Mouse (Mus musculus): Measurements from ENCODE around the gene Gna15. TPM values are rescaled to one million over a fixed set of nuclear protein-coding genes. Genes with fewer than 3 reads are reported as not detected.
A peak's percentile ranks its signal among the peaks of the same experiment; 100 is the strongest.

The Gna15 gene
- total and polyA plus RNA-seq, 3 experiments, result 23.0 to 142 (median 33.0) TPM

DNA sequence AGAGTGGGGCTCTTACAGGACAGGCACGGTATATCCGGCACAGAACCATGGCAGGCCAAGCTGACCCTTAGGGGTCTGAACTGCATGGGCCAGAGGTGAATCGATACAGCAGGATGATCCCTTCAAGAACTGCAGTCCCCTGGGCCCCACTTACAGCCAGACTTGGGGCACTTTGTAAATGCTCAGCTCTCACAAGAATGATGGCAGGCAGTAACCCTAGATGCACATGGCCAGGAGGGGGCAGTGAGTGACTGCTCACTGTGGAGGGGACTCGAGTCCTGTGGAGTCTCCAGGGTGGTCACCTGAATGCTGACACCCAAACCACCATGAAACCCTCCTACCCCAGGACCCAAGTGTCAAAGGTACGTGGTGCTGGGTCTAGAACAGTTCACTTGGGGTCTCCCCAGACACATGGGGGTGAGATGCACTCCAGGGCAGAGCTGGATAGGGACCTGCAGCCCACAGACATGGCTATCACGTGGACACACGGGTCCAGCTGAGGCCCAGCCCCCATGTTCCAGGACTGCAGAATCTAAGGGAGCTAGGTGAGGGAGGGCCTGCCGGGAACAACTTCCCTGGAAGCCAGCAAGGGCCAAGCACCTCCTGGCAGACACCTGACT is 30.3 kb downstream of the Gna15 start:
- H3K4me1 ChIP-seq (ENCODE audit: control insufficient read depth in 1 of 2, insufficient read depth in 2 of 2, low read length in 2 of 2), result peaks cover 0 to 17% of the 10 kb centered on the region in 2 experiments; a peak in 3 of 4 replicates
- no peaks in the 10 kb centered on the region for H3K27me3 ChIP-seq (ENCODE audit: control insufficient read depth in 1 of 2, insufficient read depth in 2 of 2, low read length in 2 of 2)
- H3K79me2 ChIP-seq (ENCODE audit: control insufficient read depth, insufficient read depth, low read length, poor library complexity), result peaks cover 29% of the 10 kb centered on the region
- DNase-seq (ENCODE audit: low read depth, low spot score), result peak; percentile 49
- no peak overlapping the region for H3K9ac ChIP-seq (ENCODE audit: control insufficient read depth, low read depth, low read length, poor library complexity, severe bottlenecking)
- no peak overlapping the region for H3K27ac ChIP-seq (ENCODE audit: control insufficient read depth, low read depth, low read length)
- H3K9me3 ChIP-seq (replicated peaks; ENCODE audit: insufficient read depth, low read length), result no peaks in the 10 kb centered on the region
- no peak overlapping the region for H3K4me3 ChIP-seq (ENCODE audit: control insufficient read depth in 1 of 2, insufficient read depth in 1 of 2, low read depth in 2 of 2, low read length in 2 of 2)
- no peak for TF ChIP-seq BHLHE40 (IDR thresholded peaks at IDR 0.05; ENCODE audit: borderline replicate concordance, low read depth, low read length)
- TF ChIP-seq RAD21 (IDR thresholded peaks at IDR 0.05; ENCODE audit: low read depth, low read length), result peak; percentile 29
- no peak for TF ChIP-seq MAX (IDR thresholded peaks at IDR 0.05; ENCODE audit: low read length)
- no peak for TF ChIP-seq HCFC1 (IDR thresholded peaks at IDR 0.05; ENCODE audit: low read depth, low read length)
- peak; percentile 31 for TF ChIP-seq SMC3 (IDR thresholded peaks at IDR 0.05; ENCODE audit: low read depth, low read length)
- no peak for TF ChIP-seq NRF1 (IDR thresholded peaks at IDR 0.05; ENCODE audit: insufficient read depth, low read depth, low read length, poor library complexity, severe bottlenecking)
- TF ChIP-seq CTCF (IDR thresholded peaks at IDR 0.05 in 2 of 3, conservative IDR thresholded peaks at IDR 0.05 in 1 of 3; ENCODE audit: control insufficient read depth in 1 of 3, insufficient read depth in 1 of 3, low read depth in 2 of 3, low read length in 3 of 3, poor library complexity in 1 of 3, severe bottlenecking in 1 of 3), result peak; percentile 33 to 44 (median 37)
- TF ChIP-seq ETS1 (IDR thresholded peaks at IDR 0.05; ENCODE audit: low read depth, low read length), result no peak
- H3K36me3 ChIP-seq (ENCODE audit: control insufficient read depth in 1 of 2, insufficient read depth in 2 of 2, low read length in 2 of 2), result peaks cover 0 to 12% of the 10 kb centered on the region in 2 experiments; a peak in 3 of 4 replicates

DNA sequence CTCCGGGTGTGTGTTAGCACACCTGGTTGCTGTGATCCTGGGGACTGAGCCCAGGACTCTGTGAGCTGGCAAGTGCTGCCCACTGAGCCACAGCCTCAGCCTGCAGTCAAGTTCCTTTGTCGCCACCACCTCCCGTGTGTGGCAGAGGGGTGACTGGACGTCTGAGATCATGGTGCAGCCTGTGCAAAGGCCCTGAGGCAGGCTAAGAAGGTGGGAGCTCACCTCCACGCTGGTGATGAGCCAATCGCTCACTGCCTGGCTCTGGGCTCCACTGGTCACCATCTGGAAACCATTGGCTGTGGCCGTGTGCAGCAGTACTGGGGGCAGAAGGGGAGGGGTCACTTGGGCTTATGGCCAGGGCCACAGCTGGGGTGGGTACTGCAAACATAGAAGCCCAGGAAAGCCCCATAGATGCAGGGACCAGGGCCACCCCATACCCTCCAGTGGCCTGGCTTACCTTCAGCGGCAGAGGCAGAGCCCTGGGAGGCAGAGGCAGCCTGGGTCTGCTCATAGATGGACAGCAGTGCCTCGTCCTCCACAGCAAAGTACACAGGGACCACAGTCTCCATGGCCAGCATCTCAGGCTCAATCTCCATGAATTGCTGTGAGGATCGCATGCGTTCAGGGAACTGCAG is 31.3 kb downstream of the Gna15 start:
- peaks cover 29% of the 10 kb centered on the region for H3K79me2 ChIP-seq (ENCODE audit: control insufficient read depth, insufficient read depth, low read length, poor library complexity)
- no peak overlapping the region for H3K9ac ChIP-seq (ENCODE audit: control insufficient read depth, low read depth, low read length, poor library complexity, severe bottlenecking)
- H3K27me3 ChIP-seq (ENCODE audit: control insufficient read depth in 1 of 2, insufficient read depth in 2 of 2, low read length in 2 of 2), result no peaks in the 10 kb centered on the region
- TF ChIP-seq RAD21 (IDR thresholded peaks at IDR 0.05; ENCODE audit: low read depth, low read length) (no peak), JUND (IDR thresholded peaks at IDR 0.05; ENCODE audit: low read depth, low read length) (no peak), SIN3A (IDR thresholded peaks at IDR 0.05; ENCODE audit: low read length) (no peak), TBP (IDR thresholded peaks at IDR 0.05; ENCODE audit: low read depth, low read length) (no peak), ZC3H11A (IDR thresholded peaks at IDR 0.05; ENCODE audit: low read depth, low read length) (no peak), ELF1 (IDR thresholded peaks at IDR 0.05; ENCODE audit: low read depth, low read length) (no peak), RCOR1 (IDR thresholded peaks at IDR 0.05; ENCODE audit: low read depth, low read length) (no peak), USF2 (IDR thresholded peaks at IDR 0.05; ENCODE audit: borderline replicate concordance in 1 of 2, insufficient read depth in 1 of 2, low read depth in 1 of 2, low read length in 2 of 2) (no peak), MAFK (IDR thresholded peaks at IDR 0.05; ENCODE audit: borderline replicate concordance, low read depth, low read length) (no peak), MEF2A (IDR thresholded peaks at IDR 0.05; ENCODE audit: extremely low read depth, insufficient replicate concordance, low read depth, low read length, poor library complexity, severe bottlenecking) (no peak), POLR2A (IDR thresholded peaks at IDR 0.05; ENCODE audit: control insufficient read depth in 1 of 2, insufficient read depth in 1 of 2, low read depth in 1 of 2, low read length in 2 of 2, poor library complexity in 1 of 2) (no peak), ZNF384 (IDR thresholded peaks at IDR 0.05; ENCODE audit: low read depth, low read length) (no peak), BHLHE40 (IDR thresholded peaks at IDR 0.05; ENCODE audit: borderline replicate concordance, low read depth, low read length) (no peak), TAL1 (IDR thresholded peaks at IDR 0.05; ENCODE audit: low read length) (no peak), USF1 (IDR thresholded peaks at IDR 0.05; ENCODE audit: low read depth, low read length) (no peak), ZKSCAN1 (IDR thresholded peaks at IDR 0.05; ENCODE audit: low read depth, low read length) (no peak), UBTF (IDR thresholded peaks at IDR 0.05; ENCODE audit: borderline replicate concordance, insufficient read depth, low read depth, low read length) (no peak)
- H3K4me3 ChIP-seq (ENCODE audit: control insufficient read depth in 1 of 2, insufficient read depth in 1 of 2, low read depth in 2 of 2, low read length in 2 of 2), result no peak overlapping the region
- H3K9me3 ChIP-seq (replicated peaks; ENCODE audit: insufficient read depth, low read length), result no peaks in the 10 kb centered on the region
- no peak for DNase-seq (ENCODE audit: low read depth, low spot score)
- peaks cover 0 to 8% of the 10 kb centered on the region in 2 experiments; a peak in 2 of 4 replicates for H3K4me1 ChIP-seq (ENCODE audit: control insufficient read depth in 1 of 2, insufficient read depth in 2 of 2, low read length in 2 of 2)
- peaks cover 0 to 7% of the 10 kb centered on the region in 2 experiments; a peak in 3 of 4 replicates for H3K36me3 ChIP-seq (ENCODE audit: control insufficient read depth in 1 of 2, insufficient read depth in 2 of 2, low read length in 2 of 2)
- no peak overlapping the region for H3K27ac ChIP-seq (ENCODE audit: control insufficient read depth, low read depth, low read length)

Data from MEL (cell line).